Mouse (Mus musculus) CD4-positive, CD25-positive, alpha-beta regulatory T cell (primary cell): ENCODE measurements around the gene Olfr279. TPM values are rescaled to one million over a fixed set of nuclear protein-coding genes. Genes with fewer than 3 reads are reported as not detected.

Experiments used
- polyA plus RNA-seq: library from polyadenylated mRNA; unstranded; fragments of 100-300 nt; shearing (Covaris generic); gene quantifications from one replicate; pipeline ENCODE4 v1.2.1, GENCODE M21; 2017

The Olfr279 gene
- 0.11 TPM for polyA plus RNA-seq

DNA sequence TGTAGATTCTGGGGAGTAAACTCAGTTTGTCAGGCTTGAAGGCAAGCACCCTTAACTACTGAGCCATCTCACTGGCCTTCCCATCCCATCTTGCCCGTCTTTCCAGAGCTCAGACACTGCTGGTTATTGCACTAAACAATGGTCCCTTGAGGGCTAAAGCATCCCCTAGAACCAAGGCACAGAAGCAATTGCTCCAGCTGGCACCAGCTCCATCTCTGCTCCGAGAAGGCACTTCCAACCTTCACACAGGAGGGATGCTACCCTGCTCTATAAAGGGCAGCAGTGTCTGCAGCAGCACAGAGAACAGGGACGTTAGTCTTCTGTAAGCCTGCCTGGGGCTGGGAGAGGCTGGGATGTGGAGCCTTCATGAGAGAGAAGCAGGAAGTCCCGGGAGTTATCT is at the start of gene Olfr279:
Gene Olfr279 (plus strand): TSS at position 301 of the 400 bp plus-strand sequence.

DNA sequence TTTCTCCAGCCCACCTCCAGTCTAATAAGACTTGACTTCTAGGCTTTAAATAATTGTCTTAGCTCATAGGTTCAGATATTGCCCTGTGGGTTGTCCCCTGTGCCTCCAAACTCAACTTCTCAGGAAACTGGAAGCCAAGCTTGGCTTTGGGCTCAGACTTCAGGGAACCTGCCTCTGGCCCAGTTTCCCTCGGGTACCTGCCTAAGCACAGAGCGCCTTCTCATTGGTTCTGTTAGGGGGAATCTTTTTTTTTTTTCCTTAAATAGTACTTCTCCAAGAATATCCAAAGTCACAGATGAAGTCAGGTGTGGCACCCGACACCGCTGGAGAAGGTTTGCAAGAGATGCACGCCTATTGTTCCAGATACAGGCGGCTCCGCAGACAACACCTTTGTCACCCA is 39.9 kb upstream of the Olfr279 start, which contains the start of gene Olfr281:
Gene Olfr281 (plus strand): TSS at position 301 of the 400 bp plus-strand sequence.

DNA sequence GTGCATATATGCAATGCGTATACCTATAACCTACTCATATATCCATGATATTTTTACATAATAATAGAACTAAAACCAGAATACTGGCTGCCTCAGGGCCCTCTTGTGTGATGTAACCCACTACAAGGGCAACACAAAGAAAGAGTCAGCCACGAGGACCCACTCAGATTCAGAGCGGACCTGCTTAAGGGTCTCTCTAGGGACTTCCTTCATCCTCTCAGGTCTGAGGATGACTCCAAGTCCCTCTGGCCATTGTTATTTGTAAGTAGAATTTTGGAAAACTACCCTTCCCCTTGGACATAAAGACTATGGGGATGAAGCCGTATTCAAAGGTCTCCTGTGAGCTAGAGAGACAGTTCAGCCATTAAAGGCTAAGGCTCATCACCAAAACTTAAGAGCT is 22.6 kb upstream of the Olfr279 start, which contains the start of gene OR5BS1P:
Gene OR5BS1P (plus strand): TSS at position 301 of the 400 bp plus-strand sequence.

DNA sequence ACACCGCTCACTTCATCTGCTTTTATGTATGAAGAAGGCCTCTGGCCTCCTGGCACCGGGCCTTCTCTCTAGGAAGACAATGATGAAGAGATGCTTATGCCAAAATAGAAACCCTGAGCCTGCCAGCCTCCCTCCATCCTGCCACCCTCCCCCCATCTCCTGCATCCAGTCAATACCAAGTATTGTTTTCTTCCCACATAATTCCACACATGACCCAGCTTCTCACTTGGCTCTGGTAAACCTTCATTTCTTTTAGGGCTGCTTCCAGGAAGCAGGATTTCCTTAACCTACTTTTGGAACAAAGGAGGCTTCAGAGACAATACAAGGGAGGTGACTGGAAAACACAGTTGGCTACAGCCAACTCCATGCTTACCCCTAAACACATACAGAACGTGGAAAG is 9.5 kb upstream of the Olfr279 start, which contains the start of gene Lalba:
Gene Lalba (minus strand): TSS at position 21 of the 400 bp plus-strand sequence.

DNA sequence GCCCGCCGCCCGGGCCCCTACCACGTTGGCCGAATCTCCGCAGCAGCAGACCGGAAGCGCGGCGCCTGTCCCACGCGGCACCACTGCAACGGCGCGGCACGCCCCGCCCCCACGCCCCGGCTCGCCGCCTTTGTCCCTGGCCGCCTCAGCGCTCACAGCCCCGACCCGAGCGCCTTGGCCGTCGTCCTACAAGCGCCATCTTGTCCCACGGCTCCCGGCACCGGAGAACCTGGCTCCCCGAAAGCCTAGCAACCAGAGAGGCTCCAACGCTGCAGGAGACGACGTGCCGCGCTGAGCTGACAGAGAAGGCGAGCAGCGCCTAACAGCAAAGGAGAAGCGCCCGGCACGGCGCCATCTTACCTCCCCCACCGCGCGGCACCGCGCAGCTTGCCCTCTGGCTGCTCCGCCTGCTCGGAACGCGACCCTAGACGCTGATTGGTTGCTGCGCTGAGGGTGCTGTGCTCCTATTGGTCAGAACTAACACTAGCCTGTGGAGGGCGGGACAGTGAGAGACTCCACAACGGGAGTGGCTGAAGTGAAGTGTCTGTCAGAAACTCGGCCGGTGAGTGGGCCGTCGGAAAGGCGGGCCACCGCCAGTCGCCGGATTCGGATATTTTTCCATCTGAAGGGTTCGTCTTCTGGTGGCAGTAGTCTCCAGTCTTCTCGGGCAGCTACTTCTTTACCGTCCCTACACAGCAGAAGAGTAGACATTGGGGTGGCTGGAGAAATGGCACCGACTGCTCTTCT is 41.9 kb downstream of the Olfr279 start, which contains the start of gene Kansl2:
Gene Kansl2 (minus strand): TSS at position 384 of the 747 bp plus-strand sequence.

Other genes with a start within 250 kb of the Olfr279 start
- gene H1fnt, start 235.1 kb upstream of the Olfr279 start, polyA plus RNA-seq, result not detected
- not detected for gene Zfp641, start 196.2 kb upstream of the Olfr279 start, polyA plus RNA-seq
- gene Olfr285, start 175.0 kb upstream of the Olfr279 start, polyA plus RNA-seq, result not detected
- gene Olfr284, start 151.4 kb upstream of the Olfr279 start, polyA plus RNA-seq, result not detected
- not detected for gene Olfr283, start 111.5 kb upstream of the Olfr279 start, polyA plus RNA-seq
- gene Olfr282, start 61.2 kb upstream of the Olfr279 start, polyA plus RNA-seq, result not detected
- 0.05 TPM for gene Olfr281, start 39.8 kb upstream of the Olfr279 start, polyA plus RNA-seq
- gene OR5BS1P, start 22.5 kb upstream of the Olfr279 start, polyA plus RNA-seq, result not detected
- gene Lalba, start 9.7 kb upstream of the Olfr279 start, polyA plus RNA-seq, result 0.24 TPM
- gene Kansl2, start 41.9 kb downstream of the Olfr279 start, polyA plus RNA-seq, result 113 TPM
- gene Ccnt1, start 78.5 kb downstream of the Olfr279 start, polyA plus RNA-seq, result 64.4 TPM
- not detected for gene 4930415O20Rik, start 78.6 kb downstream of the Olfr279 start, polyA plus RNA-seq
- gene Adcy6, start 117.7 kb downstream of the Olfr279 start, polyA plus RNA-seq, result 5.2 TPM
- 0.71 TPM for gene Cacnb3, start 138.4 kb downstream of the Olfr279 start, polyA plus RNA-seq
- 21.9 TPM for gene Ddx23, start 170.5 kb downstream of the Olfr279 start, polyA plus RNA-seq
- gene Rnd1, start 185.1 kb downstream of the Olfr279 start, polyA plus RNA-seq, result 0.87 TPM
- not detected for gene Ccdc65, start 215.8 kb downstream of the Olfr279 start, polyA plus RNA-seq
- 0.74 TPM for gene Fkbp11, start 235.8 kb downstream of the Olfr279 start, polyA plus RNA-seq